Mouse (Mus musculus) heart, adult 9 months (tissue): ENCODE data around the gene Tmem33.

Experiments used
- DNase-seq, 2 experiments: peaks; one replicate each; pipeline ENCODE4 v3.0.0; 2022; ENCODE audit warnings: low spot score in 2 of 2

Gene Tmem33

DNA sequence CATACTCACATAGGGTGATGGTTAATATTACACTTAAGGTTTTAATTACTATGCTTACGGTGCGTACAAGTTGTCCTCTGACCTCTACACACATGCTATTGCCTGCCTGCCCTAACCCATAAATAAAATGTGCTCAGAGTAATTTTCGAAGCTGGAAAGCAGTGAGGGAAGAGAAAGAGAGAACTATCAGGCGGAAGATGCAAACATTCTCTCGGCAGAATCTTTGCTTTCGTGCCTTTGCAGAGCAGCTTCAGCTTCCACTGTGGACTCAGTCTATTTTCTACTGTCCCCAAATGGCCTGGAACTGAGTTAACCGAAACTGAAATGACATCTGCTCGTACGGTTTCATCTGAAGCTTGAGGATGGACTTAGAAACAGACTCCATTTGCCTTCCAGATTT lies 1.9 kb upstream of the Tmem33 start:
- no peak for DNase-seq

DNA sequence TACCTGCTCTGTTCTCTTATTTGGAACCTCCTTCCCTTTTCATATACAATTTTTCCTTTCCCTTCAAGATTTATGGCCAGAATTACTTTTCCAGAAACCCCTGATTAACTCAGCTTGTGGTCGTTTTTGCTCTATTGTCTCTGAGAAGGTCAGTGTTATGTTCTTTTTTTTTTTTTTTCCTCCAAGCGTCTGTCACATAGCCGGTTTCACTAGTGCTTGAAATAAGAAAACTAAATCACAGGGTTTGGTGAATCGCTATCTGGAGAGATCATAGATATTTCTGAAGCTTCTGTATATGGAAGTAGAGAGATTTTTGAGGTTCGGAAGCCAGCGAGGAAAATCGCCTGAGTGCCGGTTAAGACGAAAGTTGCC lies 220 bp upstream of the Tmem33 start:
- no peak for DNase-seq

- no peak for DNase-seq
Observed at GRCm38 (mm10) chr5:67262964-67263363, 2.6 kb downstream of the Tmem33 start.

DNA sequence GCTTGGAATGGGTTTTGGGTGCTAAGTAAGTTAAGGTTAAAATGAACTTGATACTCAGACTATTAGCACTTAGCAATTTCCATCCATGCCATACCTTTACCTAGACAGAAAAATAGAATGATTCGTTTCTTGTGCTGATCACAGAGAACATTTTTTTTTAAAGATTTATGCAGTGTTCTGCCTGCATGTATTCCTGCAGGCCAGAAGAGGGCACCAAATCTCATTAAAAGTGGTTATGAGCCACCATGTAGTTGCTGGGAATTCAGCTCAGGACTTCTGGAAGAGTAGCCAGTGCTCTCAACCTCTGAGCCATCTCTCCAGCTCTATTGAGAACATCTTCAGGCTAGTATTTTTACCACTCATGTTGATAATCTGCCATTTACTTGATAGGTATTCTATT lies 5.7 kb downstream of the Tmem33 start:
- no peak for DNase-seq

- no peak for DNase-seq
Observed at GRCm38 (mm10) chr5:67269309-67269708, 8.9 kb downstream of the Tmem33 start.

DNA sequence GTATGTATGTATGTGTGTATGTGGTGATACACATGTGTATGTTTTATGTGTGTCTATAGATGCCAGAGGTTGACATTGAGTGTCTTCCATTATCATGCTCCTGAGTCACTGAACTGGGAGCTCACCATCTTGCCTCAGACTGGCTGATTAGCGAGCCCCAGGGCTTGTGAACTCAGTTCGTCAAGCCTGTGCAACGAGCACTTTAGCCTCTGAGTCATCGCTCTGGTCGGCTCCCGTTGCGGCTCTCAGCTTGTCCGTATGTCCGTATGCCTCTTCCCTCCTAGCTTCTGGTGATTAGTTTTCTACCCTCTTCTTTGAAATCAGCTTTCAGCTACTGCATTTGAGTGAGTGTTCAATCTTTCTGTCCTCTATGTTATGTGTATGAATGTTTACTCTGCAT lies 19.0 kb downstream of the Tmem33 start:
- no peak for DNase-seq

- DNase-seq, result no peak
Observed at GRCm38 (mm10) chr5:67279840-67280239, 19.5 kb downstream of the Tmem33 start.

DNA sequence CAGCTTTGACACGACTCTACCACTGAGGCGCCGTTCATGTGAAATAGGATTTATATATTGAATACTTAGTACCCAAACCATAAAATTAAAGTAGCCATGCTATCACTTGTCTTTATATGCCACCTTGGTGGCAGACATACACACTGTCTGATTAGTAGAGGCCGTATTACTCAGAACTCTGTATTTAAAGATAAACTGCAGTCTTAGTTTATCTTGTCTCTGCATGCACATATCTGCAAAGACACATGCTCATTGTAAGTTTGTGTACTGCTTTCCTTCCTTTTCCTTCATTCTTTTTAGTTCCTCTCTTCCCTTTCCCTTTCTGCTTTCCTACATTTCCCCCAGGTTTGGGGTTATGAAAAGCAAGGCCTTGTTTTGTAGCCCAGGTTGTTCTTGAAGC lies 20.0 kb downstream of the Tmem33 start:
- no peak for DNase-seq

DNA sequence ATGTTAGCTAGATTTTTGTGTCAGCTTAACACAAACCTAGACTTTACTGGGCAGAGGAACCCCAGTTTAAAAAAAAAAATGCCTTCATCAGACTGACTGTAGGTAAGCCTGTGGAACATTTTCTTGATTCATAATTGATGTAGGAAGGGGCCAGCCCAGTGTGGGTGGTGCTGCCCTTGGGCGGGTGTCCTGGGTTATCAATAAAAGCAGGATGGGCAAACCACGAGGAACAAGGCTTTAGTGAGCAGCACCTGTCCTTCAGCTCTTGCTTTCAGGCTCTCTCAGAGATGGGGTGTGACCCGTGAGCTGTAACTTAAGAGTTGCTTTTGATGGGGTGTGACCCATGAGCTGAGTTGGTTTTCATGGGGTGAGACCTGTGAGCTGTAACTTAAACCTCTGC lies 34.7 kb downstream of the Tmem33 start:
- DNase-seq, result no peak

DNA sequence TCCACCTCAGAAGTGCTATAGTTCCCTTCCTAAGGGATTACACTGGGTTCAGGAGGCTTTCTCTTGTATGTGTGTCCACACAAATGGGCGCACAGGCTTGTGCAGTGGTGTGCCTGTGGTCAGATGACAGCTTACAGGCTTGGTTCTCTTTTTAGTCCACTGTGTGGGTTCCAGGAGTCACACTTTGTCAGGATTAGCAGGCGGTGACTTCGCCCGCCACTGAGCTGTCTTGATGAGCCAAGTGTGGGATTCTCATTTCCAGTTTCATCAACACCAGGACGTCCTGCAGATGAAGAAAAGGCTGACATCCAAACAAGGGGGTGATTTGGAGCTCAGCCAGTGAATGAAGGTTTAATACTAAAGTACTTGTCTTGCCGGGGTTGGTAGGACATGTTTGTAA lies 35.3 kb downstream of the Tmem33 start:
- DNase-seq, result no peak

DNA sequence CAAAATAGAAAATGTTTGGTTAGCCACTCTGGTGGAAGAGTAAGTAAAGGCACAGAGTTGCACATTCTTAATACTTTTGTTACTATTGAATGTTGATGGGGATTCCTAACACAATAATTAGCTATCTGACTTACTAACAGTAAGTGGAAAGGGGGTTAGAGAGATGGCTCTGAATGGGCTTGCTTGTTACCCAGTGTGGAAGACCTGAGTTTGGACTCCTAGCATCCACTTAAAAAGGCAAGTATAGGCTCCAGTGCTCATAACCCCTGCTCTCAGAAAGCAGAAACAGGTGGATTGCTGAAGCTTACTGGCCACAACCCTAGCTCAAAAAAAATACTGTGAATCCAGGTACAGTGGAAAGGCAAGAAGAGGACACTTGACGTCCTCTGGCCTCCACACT lies 35.8 kb downstream of the Tmem33 start:
- DNase-seq, result no peak

GRCm38 (mm10) chr5:67297026-67297813 lies 36.9 kb downstream of the Tmem33 start:
- peak in 1 of 2 experiments; percentile 17 for DNase-seq

GRCm38 (mm10) chr5:67299847-67300412 lies 39.6 kb downstream of the Tmem33 start:
- no peak for DNase-seq

DNA sequence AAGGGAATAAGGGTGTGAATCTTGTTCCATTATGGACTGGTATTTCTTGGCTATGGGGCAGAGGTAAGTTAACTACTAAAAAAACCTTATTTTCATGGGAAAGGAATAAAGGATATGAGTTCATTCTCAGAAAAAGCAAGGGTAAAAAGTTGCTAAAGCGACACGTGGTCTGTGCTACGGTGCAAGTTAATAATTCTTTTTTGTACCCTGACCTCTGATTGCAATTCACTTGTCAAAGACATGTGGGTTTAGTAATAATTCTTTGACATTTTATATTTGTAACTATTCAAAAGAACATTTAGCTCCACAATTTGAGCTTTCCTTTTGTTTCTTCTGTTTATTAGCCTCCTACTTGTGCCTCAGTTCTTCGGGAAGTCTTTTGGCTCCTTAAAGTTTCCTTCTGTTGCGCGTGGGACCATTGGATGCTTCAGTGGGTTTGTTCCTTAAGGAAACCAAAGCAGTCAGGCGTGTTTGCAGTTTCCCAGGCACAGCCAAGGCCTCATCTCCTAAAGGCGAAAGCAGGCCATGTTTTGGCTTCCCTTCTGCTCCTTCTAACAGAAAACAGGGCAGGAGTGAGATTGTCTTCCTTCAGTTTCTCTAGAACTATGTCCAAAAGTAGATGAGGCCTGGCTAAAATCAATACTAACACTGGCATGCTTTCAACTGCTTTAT lies 40.7 kb downstream of the Tmem33 start:
- no peak for DNase-seq

GRCm38 (mm10) chr5:67301722-67302331 lies 41.5 kb downstream of the Tmem33 start:
- peak in 1 of 2 experiments; percentile 21 for DNase-seq

DNA sequence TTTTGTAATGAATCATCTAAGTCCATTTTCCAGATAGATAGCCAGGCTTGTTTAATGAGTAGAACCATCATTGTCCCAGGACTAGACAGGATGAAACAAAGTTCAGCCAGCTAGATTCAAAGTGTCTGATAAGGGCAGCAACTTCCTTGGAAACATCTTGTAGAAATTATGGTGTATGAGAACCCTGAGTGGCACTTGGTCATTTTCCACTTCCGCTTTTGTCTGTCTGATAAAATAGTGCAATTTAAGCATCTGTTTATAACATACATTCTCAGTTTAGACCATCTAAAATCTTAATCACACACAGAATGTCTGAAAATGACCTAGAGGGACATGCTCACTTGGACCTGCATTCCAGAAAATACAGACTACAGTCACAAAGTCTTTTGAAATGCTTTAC lies 43.5 kb downstream of the Tmem33 start:
- no peak for DNase-seq

GRCm38 (mm10) chr5:67306698-67307521 lies 46.5 kb downstream of the Tmem33 start, which contains the start of gene Slc30a9:
Slc30a9 (plus strand) TSS chr5:67306955.
- DNase-seq, result peak; percentile 90

- DNase-seq, result no peak
Observed at GRCm38 (mm10) chr5:67307659-67308222, 47.4 kb downstream of the Tmem33 start.

DNA sequence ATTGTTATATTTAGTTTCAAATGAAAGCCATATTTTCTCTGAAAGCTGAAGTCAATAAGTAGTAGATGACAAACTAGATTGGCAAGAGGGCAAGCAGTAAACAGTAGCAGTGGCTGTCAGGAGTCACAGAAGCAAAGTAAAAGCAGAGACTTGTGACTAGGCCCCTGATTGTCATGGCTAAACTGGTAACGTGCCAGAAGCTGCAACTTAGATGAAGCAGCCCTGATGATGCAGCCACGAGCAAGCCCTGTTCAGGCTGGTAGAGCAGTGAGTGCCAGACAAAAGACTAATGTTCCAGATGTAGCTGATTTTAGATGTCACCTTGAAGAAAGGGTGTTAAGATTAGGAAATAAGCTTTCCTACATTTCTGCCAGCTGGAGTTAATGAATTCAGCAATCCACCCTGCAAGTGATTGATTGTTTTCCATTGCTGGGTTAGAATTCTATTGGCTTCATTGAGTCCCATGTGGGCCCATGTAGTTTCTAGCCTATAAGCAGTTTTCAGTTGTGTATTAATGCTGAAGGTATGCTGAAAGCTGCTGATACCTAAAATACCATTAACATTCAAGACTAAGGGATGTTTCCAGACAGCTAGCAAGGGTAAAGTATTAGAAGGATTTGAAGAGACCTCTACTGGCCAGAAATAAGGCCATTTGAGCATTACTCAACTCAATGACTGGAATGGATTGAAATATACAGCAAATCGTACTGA lies 51.6 kb downstream of the Tmem33 start:
- no peak for DNase-seq

DNA sequence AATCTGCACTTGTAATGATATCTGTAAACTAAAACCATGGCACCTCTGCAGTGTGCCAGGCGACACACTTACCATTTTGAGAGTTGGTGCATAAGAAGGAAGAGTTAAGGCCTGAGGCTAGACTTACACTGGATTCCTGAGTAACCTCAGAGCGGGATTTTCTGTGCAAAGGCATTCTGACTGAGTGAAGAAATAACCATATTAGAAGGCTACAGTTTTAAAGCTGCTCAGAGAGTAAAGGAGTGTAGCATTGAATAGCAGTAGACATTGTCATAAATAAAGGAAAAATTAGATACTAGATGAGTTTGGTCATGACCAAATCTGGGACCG lies 52.1 kb downstream of the Tmem33 start:
- no peak for DNase-seq
